Comparison of ENCODE assay signal across 11 mouse cellular contexts in the genomic region with DNA sequence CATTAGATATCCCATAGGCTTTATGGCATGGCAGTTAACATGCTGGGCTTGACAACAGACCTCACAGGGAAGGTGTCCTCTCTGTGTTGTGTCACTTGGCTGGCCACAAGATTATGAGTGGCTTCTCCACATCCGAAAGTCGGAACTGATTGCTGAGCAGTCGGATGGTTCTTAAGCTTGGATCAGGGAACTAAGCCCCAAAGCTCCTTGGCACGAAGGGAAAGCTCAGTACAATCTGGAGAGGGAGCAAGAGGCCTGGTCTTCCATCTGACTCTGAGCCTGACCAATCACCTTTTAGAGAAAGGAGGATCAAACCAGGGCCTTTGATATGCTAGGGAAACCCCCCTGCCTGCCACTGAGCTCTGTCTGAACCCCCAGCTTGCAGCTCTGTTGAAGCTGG.
"Had no signal": no experiment of that assay in that cellular context is flagged by ENCODE, and none has a peak within 500 bp of the region (broad histone marks: within the 10 kb centered on the region; RNA-seq: fewer than 3 reads in every experiment).

No protein-coding gene starts in this region.

- DNase-seq: right cerebral cortex, adult 18-20 months; right cerebral cortex, postnatal 14 days; right cerebral cortex, postnatal 25 days; right cerebral cortex, postnatal 4 days; spleen, adult 18-20 months; thymus, adult 18-20 months; thymus, adult 2 months; thymus, postnatal 14 days; thymus, postnatal 25 days; thymus, postnatal 36 days; thymus, postnatal 4 days had no signal
